Mouse (Mus musculus): ENCODE data around the gene Zfp775.

Gene Zfp775

DNA sequence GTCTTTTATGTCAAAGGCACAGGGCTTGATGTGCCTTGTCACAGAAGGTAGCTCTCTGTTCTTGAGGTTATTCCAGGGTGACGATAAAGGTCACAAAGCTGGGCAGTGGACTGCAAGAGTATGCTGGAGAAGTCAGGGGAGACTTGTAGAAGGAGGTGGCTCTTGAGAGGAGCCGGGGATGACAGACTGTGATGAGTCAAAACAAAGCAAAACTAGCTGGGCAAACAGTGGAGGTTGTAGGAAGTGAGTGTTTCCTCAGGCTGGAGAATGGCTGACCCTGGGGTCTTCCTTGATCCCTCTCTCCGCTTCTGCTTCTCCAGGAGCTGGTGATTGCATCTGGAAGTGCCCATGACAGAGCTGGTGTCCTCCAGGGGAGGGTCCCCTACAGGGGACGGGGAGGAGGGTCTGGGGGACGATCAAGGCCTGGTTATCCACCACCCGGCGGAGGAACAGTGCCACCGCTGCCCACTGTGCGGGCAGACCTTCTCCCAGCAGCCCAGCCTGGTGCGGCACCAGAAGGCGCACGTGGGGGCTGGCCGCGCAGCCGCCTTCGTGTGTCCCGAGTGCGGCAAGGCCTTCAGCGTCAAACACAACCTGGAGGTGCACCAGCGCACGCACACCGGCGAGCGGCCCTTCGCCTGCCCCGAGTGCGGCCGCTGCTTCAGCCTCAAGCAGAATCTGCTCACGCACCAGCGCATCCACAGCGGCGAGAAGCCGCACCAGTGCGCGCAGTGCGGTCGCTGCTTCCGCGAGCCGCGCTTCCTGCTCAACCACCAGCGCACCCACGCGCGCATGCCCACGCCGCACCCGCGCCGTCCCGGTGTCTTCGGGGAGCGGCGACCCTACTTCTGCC, 27.2 kb downstream of the Zfp775 start:
- peak; percentile 31 for DNase-seq (ENCODE audit: extremely low spot score)

DNA sequence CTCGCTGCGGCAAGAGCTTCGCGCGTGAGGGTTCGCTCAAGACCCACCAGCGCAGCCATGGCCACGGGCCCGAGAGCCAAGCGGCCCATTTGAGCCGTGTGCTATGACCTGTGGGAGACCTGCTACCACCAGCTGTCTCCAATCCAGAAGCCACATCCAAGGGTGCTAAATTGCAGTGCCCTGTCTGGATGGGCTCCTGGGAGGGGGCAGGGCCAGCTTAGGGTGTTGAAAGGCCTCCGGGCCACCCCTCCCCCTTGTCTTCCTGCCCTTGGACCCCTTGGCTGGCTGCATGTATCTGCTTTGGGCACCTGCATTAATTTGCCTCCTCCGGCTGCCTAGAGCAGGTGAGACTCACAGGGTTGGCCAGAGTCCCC, 27.8 kb downstream of the Zfp775 start:
- no peak for DNase-seq (ENCODE audit: extremely low spot score)

DNA sequence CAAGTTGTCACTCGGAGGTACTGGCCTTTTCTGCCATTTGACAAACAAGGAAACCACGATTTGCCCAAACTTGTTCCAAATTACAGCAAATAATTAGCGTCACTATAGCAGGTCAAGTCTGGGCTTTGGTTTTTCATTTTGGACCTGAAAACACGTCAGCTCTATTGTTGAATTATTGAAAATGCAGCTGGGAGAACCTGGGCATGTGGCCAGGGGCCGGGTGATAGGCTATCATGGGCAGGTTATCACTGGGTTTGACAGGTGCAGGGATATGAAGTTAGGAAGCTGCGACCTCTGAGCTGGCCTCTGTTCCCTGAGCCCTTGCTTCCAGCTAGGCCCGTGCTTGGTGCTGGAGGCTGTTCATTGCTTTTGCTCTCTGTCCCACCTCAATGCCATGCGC, 29.0 kb downstream of the Zfp775 start:
- no peak for DNase-seq (ENCODE audit: extremely low spot score)

DNA sequence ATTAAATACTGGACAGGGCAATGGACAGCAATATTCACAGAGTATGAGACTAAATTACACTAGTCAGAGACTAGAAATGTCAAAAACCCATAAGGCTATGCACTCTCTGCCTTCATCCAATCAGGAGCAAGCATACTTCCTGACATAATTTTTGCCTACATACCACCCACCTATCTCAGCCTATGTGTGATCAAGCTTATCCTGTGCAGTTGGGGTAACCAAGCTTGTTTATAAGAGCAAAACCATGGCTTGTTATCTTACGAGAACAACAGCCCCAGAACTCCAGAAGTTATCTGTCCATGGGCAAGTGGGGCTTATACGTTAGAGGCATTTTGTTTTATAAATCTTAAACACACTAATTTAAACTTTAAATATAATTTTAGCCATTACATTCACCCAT, 33.2 kb downstream of the Zfp775 start:
- DNase-seq (ENCODE audit: extremely low spot score), result no peak

DNA sequence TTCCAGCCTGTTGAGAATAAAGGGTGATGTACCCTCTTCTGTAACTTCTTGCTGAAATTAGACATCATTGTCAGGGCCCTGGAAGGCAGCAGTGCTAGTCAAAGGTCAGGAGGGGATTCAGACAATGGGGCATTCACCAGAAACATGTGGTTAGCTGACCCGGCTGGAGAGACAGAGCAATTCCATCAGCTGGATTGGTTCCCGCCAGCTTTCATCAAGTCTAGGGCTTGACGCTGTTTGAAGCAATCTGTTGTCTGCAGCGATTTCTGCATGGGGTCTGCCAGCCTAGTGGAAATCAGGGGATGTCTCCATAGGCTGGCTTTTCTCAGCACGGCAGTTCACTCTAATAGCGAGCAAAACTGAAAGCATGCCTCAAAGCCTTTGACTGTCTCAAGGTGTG, 34.7 kb downstream of the Zfp775 start:
- DNase-seq (ENCODE audit: extremely low spot score), result no peak

DNA sequence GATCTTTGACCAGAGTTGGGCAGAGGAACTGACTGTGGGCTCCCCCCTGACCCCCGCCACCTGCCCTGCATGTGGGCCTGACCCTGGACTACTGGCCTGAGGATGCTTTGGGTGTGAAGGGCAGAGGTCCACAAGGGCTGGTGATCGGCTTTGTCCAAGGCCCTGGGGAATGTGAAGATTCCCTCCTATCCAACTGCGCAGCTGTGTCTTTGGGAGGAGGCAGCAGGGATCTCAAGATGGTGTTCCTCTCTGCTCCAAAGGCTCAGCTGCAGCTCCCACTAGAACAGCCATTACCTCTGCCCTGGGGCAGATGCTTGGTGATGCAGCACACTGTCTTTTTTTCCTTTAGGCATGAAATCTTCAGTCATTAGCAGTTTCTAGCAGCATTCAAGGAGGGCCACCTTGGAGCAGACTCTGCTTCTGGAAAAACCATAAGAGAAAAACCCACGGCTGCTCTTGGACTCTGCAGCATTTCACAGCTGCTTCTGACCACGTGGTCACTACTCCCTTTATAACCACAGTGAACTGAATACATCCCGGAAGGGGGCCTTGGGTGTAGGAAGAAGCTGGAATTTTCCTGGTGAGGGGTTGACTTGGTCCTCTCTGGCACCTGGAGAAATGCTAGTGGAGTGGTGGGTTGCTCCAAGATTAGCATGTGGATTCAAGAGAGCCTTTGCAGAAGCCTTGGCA, 36.1 kb downstream of the Zfp775 start:
- no peak for DNase-seq (ENCODE audit: extremely low spot score)

DNA sequence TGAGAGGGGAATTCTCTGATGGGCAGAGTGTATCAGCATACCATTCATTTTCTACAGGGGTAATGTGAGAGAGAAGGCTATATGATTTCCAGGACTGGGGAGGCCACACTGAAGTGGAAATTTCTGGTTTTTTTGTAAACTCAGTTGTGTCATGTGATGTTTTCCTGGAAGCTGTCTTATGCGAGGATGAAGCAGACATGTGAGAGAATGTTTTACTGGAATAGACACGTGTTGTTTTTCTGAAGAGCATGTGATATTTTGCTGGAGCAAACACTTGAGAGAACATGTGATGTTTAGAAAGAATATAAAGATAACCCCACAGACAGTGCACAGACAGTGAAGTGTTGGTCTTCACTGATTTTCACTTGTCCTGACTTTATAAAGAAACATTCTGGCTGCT, 36.7 kb downstream of the Zfp775 start:
- DNase-seq (ENCODE audit: extremely low spot score), result no peak

DNA sequence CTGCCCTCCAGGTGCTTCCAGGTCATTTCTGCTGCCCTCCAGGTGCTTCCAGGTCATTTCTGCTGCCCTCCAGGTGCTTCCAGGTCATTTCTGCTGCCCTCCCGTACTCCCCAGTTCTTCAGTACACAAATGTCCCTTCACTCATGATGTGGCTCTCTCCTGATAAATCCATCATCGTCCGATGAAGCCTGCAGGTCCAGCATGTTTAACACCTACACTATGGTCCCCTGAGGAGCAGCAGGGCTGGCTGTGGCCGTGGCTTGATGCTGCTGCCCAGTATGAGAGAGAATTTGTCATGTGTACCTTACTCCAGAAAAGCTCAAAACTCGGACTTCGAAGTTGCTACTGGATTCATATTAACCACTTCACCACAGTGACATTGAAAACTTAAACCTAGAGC, 39.5 kb downstream of the Zfp775 start:
- no peak for DNase-seq (ENCODE audit: extremely low spot score)

DNA sequence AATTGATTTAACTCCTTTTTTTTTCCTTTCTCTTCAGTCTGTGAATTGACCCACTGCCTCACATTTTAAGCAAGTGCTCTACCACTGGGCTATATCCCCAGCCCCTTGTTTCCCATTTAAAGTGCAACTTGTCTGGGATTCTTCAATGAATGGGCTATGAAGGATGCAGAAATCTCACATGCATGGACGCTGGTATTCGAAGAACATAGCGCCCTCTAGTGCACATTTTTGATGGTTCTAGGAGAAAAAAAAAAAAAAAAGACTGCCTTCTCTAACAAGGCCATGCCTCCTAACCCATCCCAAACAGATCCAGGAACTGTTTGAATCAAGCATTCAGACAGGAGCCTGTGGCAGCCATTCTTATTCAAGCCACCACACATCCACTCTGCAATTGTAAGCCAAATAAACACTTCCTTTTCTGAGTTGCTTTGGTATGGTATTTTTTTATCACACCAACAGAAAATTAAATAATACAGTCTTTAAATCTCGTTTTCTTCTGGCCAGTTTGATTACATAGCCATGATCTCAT, 41.0 kb downstream of the Zfp775 start:
- peak; percentile 64 for DNase-seq (ENCODE audit: extremely low spot score)

DNA sequence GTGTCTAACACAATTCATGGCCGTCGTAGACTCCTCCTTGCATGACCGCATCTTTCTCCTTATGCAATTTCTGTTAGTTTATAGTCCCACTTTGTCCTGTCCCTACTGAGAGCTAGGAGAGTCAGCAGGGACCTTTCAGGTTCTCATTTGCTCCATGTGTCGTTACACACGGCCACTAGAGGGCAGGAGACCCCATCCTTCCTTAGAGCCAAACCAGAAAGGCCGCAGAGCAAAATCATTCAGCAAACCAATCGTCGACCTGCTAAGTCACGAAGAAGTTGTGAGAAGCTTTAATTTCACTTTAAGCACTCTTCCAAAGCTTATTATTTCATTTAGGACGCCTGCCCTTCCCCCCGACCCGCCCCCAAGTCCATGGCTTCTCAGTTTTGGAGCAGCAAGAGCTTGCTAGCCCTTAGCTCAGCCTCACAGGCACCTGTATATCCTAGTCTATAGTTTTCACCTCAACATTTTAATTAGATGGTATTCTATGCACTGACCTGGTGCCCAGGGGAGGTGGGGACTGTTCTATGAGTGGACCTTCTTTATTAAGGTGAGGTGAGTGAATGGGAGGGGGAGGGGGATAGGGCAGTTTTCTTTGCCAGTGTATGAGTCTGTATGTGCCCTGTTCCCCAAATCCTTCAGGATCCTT, 43.9 kb downstream of the Zfp775 start:
- DNase-seq (ENCODE audit: extremely low spot score), result peak; percentile 67

DNA sequence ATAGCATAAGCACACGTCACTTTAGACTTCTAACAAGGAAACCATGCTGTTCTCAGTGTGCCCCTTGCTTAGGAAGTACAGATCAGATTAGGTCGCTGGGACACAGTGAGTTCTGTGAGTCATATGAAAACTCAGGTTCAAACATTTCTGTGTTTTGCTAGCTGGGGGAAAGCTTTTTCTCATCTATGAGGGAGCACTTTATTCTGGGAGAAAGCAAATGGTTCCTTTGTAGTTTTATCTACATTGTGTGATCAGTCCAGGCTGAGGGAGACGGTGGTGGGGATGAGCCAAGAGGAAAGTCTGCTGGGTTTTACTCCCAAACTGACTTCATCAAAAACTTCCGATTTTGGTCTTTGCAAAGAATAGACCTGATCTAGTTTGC, 44.4 kb downstream of the Zfp775 start:
- DNase-seq (ENCODE audit: extremely low spot score), result no peak

DNA sequence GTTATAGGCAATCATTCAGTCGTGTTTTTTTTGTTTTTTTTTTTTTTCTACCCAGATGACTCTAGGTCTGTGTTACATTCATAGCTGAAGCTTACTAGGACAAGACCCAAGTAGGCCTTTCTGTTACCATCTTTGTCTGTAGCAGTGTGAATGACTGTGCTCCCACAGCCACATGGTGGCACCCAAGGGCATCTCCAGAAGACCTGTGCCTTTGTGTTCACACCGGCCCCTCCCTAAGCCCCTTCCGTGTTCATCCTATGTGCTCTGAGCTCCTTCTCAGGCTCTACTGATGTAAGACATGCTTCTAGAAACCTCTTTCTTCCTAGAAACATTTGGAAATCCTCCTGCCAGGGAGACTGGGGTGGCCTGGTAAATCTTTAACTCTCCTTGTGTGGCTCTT, 45.1 kb downstream of the Zfp775 start, which contains the start of gene Gimap8:
TSS of gene Gimap8 (plus strand) at position 240 of the 400 bp plus-strand sequence.
- DNase-seq (ENCODE audit: extremely low spot score), result peak; percentile 21

DNA sequence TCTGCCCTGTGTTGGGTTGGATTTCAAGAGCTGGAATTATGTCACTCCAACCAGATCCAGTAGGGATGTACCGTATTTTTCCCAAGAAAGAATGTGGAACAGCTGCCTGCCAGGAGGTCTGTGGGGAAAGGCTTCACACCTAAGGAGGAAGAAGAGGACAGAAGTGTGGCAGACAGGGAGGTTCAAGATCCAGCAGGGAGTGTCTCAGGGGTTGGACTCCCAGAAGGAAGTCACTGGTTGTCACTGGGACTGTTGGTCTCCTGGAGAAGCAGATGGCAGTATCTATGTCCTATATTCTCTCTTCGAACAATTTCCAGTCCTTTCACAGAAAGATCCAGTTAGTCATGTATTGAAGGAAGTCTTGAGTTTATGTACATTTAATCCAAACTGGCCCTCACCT, 45.7 kb downstream of the Zfp775 start:
- DNase-seq (ENCODE audit: extremely low spot score), result no peak

DNA sequence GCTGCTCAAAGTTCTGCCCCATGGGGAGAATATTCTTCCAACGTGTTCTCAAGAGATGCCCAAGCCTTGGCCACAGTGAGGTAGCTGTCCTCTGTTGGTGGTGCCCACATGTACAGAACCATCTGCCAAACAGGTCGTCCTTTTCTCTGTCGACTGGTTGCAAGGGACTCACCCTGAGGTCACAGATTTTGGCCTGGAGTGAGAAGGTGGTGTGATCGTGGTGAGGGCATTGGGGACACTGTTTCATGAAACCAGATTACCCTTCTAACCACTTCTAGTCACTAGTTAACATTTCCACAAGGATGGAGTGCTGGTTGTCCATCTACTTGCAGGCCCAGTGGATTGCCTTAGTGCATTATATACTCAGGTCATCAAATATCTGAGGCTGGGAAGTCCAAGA, 46.9 kb downstream of the Zfp775 start:
- no peak for DNase-seq (ENCODE audit: extremely low spot score)

DNA sequence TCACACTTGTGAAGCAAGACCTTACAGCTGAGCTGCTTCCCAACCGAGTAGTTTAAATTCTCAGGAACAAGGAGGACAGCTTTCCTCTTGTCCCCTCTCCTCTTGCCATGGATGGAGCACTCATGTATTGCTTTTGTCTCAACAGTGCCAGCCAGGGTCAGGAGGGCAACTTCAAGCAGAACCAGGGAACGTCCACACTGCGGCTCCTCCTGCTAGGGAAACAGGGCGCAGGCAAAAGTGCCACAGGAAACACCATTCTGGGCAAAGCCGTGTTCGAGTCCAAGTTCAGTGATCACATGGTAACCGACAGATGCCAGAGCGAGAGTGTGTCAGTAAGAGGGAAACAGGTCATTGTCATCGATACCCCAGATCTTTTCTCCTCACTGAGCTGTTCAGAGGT, 48.2 kb downstream of the Zfp775 start:
- DNase-seq (ENCODE audit: extremely low spot score), result no peak

DNA sequence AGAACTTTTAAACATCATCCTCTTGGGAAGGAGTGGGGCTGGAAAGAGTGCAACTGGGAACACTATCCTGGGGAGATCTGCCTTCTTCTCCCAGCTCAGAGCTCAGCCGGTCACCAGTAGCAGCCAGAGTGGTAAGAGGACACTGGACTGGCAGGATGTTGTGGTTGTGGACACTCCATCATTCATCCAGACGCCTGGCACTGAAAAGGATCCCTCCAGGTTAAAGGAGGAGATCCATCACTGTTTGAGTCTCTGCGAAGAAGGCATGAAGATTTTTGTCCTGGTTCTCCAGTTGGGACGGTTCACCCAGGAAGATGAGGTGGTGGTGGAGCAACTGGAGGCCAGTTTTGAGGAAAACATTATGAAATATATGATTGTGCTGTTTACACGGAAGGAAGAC, 56.9 kb downstream of the Zfp775 start:
- no peak for DNase-seq (ENCODE audit: extremely low spot score)

DNA sequence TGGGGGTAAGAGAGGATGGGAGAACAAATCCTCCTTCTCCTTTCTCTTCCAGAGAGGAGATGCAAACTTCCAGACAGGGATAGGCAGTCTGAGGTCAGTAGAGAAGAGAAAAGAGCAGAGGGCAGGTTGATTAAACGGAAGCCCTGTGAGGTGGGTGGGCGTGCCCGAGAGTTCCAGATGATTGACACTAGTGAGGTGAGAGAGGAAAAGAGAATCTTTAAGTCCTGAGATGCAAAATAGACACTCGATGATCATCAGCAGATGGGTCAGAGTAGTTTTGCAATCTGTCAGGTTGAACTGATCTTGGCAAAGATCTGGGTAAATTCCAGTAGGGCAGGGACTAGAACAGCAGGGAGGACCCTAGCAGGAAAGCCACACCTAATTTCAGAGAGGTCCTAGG, 62.9 kb downstream of the Zfp775 start:
- no peak for DNase-seq (ENCODE audit: extremely low spot score)

DNA sequence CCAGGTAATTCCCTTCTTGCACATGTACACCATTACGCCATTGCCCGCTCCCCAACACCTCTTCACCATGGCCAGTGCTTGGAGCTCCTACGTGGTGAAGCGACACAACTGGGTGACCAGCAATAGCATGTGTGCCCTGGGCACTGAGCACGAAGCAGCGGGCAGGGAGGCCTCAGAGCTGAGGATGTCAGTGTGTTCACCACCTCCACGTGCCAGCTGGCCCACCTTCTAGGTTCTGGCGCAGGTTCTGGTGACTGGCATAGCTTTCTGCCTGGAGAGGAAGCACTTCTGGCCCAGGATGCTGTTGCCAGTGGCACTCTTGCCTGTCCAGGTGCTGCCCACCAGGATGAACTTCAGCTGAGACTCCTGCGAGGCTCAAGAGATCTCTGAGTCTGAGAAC, 63.6 kb downstream of the Zfp775 start:
- DNase-seq (ENCODE audit: extremely low spot score), result no peak

DNA sequence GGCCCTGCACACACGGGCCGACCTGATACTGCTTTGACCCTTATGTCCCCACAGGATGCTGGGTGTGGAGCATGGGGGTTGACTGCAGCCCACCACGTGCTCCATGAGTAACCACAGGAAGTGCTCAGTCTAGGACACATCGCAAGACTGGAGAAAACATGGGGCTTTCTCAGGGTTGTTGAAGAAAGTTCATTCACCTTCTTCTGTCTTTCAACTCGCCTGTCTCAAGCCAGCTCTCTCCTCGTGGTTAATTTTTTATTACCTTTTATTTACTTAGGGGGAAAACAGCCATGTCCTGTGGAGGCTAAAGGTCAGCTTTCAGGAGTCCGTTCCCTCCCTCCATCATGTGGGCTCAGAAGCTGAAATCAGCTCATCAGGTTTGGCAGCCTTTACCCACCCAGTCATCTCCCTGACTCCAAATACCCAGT, 64.3 kb downstream of the Zfp775 start:
- DNase-seq (ENCODE audit: extremely low spot score), result no peak

DNA sequence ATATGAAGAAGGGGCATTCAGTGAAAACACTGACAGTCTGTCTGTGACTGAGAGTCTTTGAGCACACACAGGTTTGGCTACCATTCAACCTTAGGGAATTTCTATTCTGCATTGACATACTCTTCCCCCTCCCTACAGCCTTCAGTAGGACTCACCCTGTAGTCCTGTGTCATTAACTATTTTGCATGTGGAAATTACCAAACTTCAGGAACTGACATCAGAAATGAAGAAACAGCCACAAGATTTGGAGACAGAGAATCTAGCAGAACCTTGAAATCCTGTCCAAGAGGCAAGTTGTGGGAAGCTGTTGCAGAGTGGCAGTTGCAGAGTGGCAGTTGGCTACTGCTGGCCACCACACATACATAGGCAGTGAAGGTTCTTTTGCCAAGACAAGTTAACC, 66.2 kb downstream of the Zfp775 start:
- no peak for DNase-seq (ENCODE audit: extremely low spot score)

DNA sequence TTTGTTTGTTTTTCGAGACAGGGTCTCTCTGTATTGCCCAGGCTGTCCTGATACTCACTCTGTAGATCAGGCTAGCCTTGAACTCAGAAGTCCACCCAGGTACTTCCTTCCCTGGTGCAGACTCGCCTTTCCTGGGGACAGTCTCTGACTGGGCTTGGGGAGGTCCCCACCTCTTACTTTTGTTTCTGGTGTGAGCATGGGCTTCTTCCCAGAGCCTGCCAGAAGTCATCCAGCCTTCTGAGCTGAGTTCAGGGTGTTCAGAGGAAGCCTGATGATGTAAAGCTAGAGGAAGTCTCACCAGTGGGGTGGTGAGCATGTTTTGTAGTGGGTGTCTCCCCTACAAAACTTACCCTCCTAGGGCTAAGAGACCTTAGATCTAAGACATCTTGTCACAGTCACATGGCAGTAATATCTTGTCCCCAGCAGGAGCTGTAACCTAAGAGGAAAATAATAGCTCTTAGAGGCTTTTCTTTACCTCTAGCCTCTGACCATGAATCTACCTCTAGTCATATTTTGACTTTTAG, 67.6 kb downstream of the Zfp775 start:
- DNase-seq (ENCODE audit: extremely low spot score), result no peak

Data from embryo, embryonic 9.5 days (tissue).